Mouse (Mus musculus): ENCODE data around the gene Pip5kl1.

Pip5kl1 gene

GRCm38 (mm10) chr2:32574497-32574896 lies at the start of gene Pip5kl1:
TSS of gene Pip5kl1 (plus strand) at chr2:32574797.
- DNase-seq (ENCODE audit: low spot score in 2 of 2), result no peak

- DNase-seq (ENCODE audit: low spot score in 2 of 2), result no peak
Measured at GRCm38 (mm10) chr2:32525816-32526215, 48.8 kb upstream of the Pip5kl1 start.

DNA sequence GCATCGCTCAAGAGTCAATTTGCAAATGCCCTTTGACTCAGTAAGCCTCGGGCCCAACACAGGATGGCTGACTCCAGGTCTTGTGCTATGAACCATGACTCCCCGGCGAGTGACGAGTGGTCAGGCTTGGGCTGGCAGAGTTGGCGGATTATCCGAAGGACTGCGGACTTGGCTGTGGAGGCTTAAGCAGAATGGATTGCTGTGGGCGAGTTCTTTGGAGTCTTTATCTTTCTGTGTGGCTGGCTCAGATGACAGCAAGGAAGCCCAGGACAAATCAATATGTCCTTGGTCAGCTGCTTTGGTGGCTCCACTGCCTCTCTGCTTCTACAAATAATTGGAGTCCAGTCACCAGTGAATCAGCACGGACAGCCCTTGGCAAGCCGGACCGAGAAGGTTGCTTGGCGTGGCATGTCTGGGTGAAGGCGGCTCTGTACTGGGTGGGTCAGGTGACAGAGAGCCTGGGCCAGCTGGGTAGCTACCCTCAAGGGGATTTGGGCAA lies 47.1 kb upstream of the Pip5kl1 start:
- DNase-seq (ENCODE audit: low spot score in 2 of 2), result no peak

DNA sequence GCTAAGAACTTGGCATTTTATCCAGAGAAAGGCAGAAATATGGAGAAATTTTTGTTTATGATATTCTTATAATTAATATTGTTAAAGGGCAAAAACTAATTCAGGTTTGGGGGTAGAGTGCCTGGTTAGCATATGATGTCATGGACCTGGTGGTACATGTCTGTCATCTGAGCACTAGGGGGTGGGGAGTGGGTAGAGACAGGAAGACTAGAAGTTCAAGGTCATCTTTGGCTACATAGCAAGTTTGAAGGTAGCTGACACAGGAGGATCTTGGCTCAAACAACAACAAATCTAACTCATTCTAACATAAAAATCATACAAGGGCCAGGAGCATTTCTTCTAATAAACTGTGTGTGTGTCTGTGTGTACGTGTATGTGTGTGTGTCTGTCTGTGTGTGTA lies 46.3 kb upstream of the Pip5kl1 start:
- no peak for DNase-seq (ENCODE audit: low spot score in 2 of 2)

DNA sequence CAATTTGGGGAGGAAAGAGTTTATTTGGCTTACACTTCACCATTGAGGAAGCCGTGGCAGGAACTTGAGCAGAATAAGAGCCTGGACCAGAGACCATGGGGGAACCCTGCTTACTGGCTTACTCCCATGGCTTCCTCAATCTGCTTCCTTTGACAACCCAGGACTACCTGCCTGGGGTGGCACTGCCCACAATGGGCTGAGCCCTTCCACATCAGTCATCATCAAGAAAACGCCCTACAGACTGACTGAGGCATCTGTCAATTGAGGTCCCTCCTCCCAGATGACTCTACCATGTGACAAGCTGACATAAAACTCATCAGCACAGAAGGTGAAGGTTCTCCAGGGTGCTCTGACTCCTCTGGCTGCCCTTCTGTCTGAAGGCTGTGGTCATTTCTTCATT lies 44.1 kb upstream of the Pip5kl1 start:
- DNase-seq (ENCODE audit: low spot score in 2 of 2), result no peak

- no peak for DNase-seq (ENCODE audit: low spot score in 2 of 2)
Measured at GRCm38 (mm10) chr2:32533163-32533562, 41.4 kb upstream of the Pip5kl1 start.

DNA sequence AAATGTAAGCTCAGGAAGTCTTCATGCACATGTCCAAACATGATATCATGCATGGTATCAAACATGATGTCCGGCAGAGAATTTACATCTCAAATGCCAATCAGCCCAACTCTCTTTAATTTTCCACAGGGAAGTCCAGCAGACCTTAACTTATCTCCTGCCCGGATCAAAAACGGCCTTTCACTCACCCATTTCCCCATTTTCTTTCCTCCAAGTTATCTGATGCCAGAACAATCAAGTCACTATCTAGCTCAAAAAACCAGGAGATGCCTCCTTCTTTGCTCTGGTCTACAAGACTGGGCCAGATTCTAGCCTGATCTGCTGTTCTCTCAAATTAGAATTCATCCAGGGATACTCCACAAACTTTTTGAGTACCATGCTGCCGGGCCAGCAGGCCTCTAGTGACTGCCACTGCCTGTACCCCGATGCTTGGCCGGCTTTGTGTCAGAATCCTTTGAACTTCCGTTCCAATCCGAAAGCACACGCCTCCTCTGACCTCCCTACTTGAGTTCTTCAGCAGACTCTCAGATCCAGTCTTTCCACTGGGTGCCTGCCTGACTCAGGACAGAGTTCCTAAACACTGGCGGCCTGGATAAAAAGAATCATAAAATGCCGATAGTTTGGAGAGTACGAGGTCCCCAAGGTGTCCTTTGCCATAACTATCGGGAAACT lies 40.4 kb upstream of the Pip5kl1 start:
- DNase-seq (ENCODE audit: low spot score in 2 of 2), result no peak

DNA sequence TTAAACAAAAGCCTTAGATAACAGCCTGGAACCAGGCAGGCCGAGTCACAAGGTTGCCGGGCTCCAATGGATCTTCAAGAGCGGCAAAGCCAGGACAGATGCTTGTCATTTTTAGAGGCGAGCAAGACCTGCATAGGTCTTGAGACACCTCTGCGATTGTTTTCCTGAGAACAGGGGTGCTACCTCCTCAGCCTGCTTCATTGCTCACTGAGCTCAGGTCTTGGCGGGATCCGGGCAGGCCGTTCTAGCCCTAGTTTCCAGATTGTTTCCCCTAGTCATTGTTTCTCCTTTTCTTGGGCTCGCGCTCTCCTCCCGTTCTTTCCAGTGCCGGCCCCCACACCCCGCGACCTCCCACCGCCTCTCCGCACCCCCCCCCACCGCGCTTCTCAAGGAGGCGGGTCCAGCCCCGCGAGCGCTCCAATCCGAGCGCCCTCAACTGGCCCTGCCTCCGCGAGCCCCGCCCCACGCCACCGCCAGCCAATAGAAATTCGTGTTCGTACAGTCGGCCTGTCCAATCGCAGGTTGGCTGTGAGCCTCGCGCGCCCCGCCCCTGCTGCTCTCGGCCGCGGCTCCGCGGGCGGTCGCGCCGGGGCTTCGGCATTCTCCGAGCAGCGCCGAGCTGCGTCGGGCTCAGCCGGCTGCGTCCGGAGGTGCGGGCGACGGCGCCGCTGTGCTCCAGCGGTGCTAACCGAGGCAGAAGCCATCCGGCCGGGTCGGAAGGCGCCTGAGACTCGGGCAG lies 39.7 kb upstream of the Pip5kl1 start, which contains the start of gene Fam102a:
Fam102a (plus strand) TSS at position 600 of the 739 bp plus-strand sequence.
- DNase-seq (ENCODE audit: low spot score in 2 of 2), result peak; percentile 98 to 99

DNA sequence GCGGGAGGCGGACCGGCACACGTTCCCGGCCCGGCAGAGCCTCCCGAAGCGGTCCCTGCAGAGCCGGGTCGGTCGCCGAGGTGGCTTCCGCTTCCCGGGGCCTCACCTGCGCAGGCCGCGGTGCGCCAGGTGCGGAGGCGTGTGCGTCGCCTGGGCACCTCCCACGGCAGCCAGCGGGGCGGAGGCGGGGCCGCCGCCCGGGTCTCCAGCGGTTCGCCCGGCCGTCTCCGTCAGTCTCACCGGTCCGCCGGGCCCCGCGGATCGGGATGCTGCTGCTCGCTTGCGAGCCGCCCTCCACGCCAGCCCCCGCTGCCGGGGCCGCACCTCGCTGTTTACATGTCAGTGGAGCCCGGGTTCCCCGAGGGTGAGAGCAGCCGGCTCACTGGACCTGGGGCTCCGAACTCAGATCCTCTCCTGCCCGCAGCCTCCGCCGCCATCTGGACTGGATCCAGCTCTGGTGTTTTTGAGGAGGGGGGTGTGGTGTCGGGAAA lies 39.1 kb upstream of the Pip5kl1 start:
- DNase-seq (ENCODE audit: low spot score in 2 of 2), result peak in 1 of 2 experiments; percentile 65

DNA sequence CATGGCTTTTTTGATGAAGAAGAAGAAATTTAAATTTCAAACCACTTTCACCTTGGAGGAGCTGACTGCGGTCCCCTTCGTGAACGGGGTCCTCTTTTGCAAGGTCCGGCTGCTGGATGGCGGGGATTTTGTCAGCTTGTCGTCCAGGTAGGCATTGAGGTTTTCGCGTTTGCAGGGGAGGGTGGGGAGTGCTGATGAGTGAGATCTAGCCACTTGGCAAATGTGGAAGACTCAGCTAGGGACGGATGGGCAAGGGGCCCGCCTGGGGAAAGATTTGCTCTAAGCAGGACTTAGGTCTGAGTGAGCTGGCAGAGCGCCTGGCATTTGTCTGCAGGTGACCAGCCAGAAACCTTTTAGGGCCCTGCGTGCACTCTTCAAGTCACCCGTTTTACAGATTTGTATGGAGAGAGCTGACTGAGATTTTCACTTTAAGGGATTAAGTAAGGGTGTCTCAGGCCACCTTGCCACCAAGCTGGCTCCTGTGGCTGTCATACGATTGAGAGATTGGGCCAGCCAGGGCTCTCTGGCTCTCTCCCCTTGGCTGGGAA lies 38.4 kb upstream of the Pip5kl1 start:
- DNase-seq (ENCODE audit: low spot score in 2 of 2), result peak in 1 of 2 experiments; percentile 48

- peak in 1 of 2 experiments; percentile 43 for DNase-seq (ENCODE audit: low spot score in 2 of 2)
Measured at GRCm38 (mm10) chr2:32536634-32537359, 37.8 kb upstream of the Pip5kl1 start.

DNA sequence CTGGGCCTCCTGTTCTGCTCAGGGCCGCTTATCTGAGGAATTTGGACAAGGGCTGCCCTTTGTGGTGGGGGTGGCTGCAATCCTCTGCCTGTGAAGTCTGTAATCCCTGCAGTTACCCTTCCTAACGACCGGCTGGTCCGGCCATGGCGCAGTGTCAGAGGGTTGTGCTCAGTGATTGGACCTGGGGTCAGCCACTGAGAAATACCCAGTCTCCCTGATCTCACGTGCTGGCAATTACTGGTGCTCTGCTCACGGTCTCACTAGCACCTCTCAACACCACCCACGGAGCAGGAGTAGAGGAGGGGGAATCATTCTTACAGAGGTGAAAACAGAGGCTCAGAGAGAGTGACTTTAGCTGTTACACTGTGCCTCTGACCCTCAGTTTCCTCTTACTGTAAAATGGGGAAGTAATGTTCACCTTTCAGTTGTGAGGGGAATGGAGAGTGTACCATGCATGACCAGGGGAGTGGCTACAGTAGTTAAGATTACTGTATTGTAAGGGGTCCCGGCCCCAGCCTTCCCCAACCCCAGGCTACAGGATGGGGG lies 37.2 kb upstream of the Pip5kl1 start:
- DNase-seq (ENCODE audit: low spot score in 2 of 2), result no peak

- no peak for DNase-seq (ENCODE audit: low spot score in 2 of 2)
Measured at GRCm38 (mm10) chr2:32537941-32538340, 36.7 kb upstream of the Pip5kl1 start.

DNA sequence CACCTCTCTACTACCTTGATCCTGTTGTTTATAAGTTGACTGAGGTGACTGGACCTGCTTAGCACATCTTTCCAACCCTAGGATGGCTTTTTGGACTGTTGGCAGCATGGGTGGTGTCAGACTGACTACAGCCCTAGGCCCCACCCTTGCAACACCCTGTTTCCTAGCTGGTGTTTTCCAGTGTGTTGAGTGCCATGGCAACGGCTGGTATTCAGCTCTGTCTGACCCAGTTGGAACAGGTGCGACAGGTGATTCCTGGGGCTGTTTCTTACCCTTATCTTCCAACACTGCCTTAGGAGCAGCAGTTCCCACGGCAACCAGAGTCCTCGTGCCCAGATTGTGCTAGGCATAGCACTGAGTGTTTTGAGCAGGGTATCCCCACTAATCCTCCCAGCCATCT lies 36.1 kb upstream of the Pip5kl1 start:
- DNase-seq (ENCODE audit: low spot score in 2 of 2), result no peak

DNA sequence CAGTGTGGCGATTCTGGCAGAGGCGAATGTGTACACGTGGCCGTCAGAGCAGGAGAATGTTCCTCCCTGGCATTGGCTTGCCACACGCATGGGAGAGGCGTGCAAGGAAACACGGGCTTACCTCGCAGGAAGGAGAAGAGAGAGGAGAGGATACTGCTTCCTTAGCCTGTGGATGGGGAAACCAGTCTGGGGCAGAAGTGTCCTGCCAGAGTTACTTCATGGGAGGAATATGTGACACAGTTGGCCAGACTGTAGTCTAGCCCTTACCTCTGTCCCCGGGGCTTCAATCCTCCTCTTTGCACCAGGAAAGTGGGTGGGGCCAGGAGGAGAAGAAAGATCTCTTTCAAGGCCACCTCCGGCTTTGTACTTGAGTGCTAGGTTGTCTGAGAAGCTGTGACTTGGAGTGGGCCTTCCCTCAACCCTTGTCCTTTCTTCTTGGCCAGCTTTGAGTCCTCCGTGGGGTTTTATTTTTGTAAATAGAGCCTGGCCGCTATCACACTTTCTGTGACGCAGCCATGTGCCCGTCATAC lies 35.1 kb upstream of the Pip5kl1 start:
- DNase-seq (ENCODE audit: low spot score in 2 of 2), result no peak

- DNase-seq (ENCODE audit: low spot score in 2 of 2), result no peak
Measured at GRCm38 (mm10) chr2:32541333-32541908, 33.2 kb upstream of the Pip5kl1 start.

- no peak for DNase-seq (ENCODE audit: low spot score in 2 of 2)
Measured at GRCm38 (mm10) chr2:32541986-32542573, 32.5 kb upstream of the Pip5kl1 start.

GRCm38 (mm10) chr2:32543031-32543449 lies 31.6 kb upstream of the Pip5kl1 start:
- DNase-seq (ENCODE audit: low spot score in 2 of 2), result peak in 1 of 2 experiments; percentile 60

GRCm38 (mm10) chr2:32546951-32547350 lies 27.6 kb upstream of the Pip5kl1 start:
- no peak for DNase-seq (ENCODE audit: low spot score in 2 of 2)

GRCm38 (mm10) chr2:32547380-32547779 lies 27.2 kb upstream of the Pip5kl1 start:
- no peak for DNase-seq (ENCODE audit: low spot score in 2 of 2)

Measured in cerebellum, postnatal 4 days (tissue).